Mouse (Mus musculus) ES-Bruce4 (cell line): ENCODE measurements at regions not wholly inside any gene's neighbourhood (a gene's known extent, or its start where the extent isn't known, plus 50 kb on each side); places are given as distances from the start of the nearest gene placed in this dataset.

Experiments
- H3K27ac ChIP-seq: 2 replicates; pipeline ENCODE4 v1.5.1; 2012; ENCODE audit warnings: low read length, inconsistent platforms; ENCODE audit not compliant: insufficient read depth
- H3K27me3 ChIP-seq: 2 replicates; pipeline ENCODE4 v1.6.1; 2012; ENCODE audit warnings: mild to moderate bottlenecking, low read length, inconsistent platforms; ENCODE audit not compliant: control insufficient read depth, poor library complexity, insufficient read depth, severe bottlenecking
- H3K36me3 ChIP-seq: 2 replicates; pipeline ENCODE4 v1.6.1; 2012; ENCODE audit warnings: inconsistent platforms, mild to moderate bottlenecking, low read length, moderate library complexity; ENCODE audit not compliant: control insufficient read depth, poor library complexity, insufficient read depth, severe bottlenecking
- H3K4me1 ChIP-seq: one replicate; pipeline ENCODE4 v1.8.1; 2011; ENCODE audit warnings: low read length; ENCODE audit not compliant: control insufficient read depth, insufficient read depth
- H3K4me3 ChIP-seq: 2 replicates; pipeline ENCODE4 v1.5.1; 2011; ENCODE audit warnings: low read depth, mild to moderate bottlenecking, low read length
- H3K9ac ChIP-seq: 2 replicates; pipeline ENCODE4 v1.6.1; 2012; ENCODE audit warnings: low read depth, mild to moderate bottlenecking, inconsistent platforms; ENCODE audit not compliant: poor library complexity, severe bottlenecking
- H3K9me3 ChIP-seq: replicated peaks from 2 replicates; pipeline ENCODE4 v1.6.1; 2012; ENCODE audit warnings: mild to moderate bottlenecking, low read length, inconsistent platforms; ENCODE audit not compliant: control insufficient read depth, poor library complexity, insufficient read depth, severe bottlenecking
- CTCF ChIP-seq: IDR thresholded peaks from one replicate; pipeline ENCODE4 v1.8.1; 2011; ENCODE audit warnings: low read depth, low read length
- EP300 ChIP-seq: IDR thresholded peaks from 2 replicates; pipeline ENCODE4 v1.6.1; 2011; ENCODE audit warnings: low read depth, low read length; ENCODE audit not compliant: insufficient read depth
- POLR2A ChIP-seq: IDR thresholded peaks from one replicate; pipeline ENCODE4 v1.8.1; 2011; ENCODE audit warnings: low read length; ENCODE audit not compliant: insufficient read depth

- Histone ChIP-seq H3K9me3 (peaks cover 1% of the 10 kb centered on the region; the same call in 1 of the 2 replicates), H3K4me1 (peaks cover 2% of the 10 kb centered on the region), H3K27ac (no peak overlapping the region), H3K36me3 (no peaks in the 10 kb centered on the region), H3K27me3 (no peaks in the 10 kb centered on the region), H3K9ac (no peak overlapping the region), H3K4me3 (no peak overlapping the region)
- TF ChIP-seq CTCF (no peak), POLR2A (no peak), EP300 (no peak)
Measured at GRCm38 (mm10) chr2:9650082-9650481, 231.0 kb upstream of the 4930412O13Rik start.

- no peaks in the 10 kb centered on the region for H3K9me3 ChIP-seq
- TF ChIP-seq CTCF = no peak
- no peak for TF ChIP-seq EP300
- TF ChIP-seq POLR2A = no peak
- H3K36me3 ChIP-seq = no peaks in the 10 kb centered on the region
- no peaks in the 10 kb centered on the region for H3K27me3 ChIP-seq
- no peak overlapping the region for H3K9ac ChIP-seq
- H3K4me1 ChIP-seq = no peaks in the 10 kb centered on the region
- H3K4me3 ChIP-seq = no peak overlapping the region
- no peak overlapping the region for H3K27ac ChIP-seq
Measured at GRCm38 (mm10) chr2:9658880-9659279, 222.2 kb upstream of the 4930412O13Rik start.

GRCm38 (mm10) chr2:9669621-9670020, 211.4 kb upstream of the 4930412O13Rik start:
- TF ChIP-seq EP300 (no peak), POLR2A (no peak), CTCF (no peak)
- no peak overlapping the region for H3K27ac ChIP-seq
- H3K9me3 ChIP-seq = no peaks in the 10 kb centered on the region; the same call in 1 of the 2 replicates
- H3K4me1 ChIP-seq = no peaks in the 10 kb centered on the region
- no peaks in the 10 kb centered on the region for H3K27me3 ChIP-seq
- H3K9ac ChIP-seq = no peak overlapping the region
- no peaks in the 10 kb centered on the region for H3K36me3 ChIP-seq
- no peak overlapping the region for H3K4me3 ChIP-seq

GRCm38 (mm10) chr2:9681691-9682152, 199.3 kb upstream of the 4930412O13Rik start:
- Histone ChIP-seq H3K4me3 (no peak overlapping the region), H3K27ac (no peak overlapping the region), H3K4me1 (no peaks in the 10 kb centered on the region), H3K9me3 (no peaks in the 10 kb centered on the region), H3K27me3 (no peaks in the 10 kb centered on the region), H3K9ac (no peak overlapping the region), H3K36me3 (no peaks in the 10 kb centered on the region)
- TF ChIP-seq EP300 (no peak), CTCF (no peak), POLR2A (no peak)

GRCm38 (mm10) chr2:9683673-9684210, 197.3 kb upstream of the 4930412O13Rik start:
- no peak for TF ChIP-seq POLR2A
- no peak for TF ChIP-seq CTCF
- no peak for TF ChIP-seq EP300
- Histone ChIP-seq H3K27ac (no peak overlapping the region), H3K4me1 (no peaks in the 10 kb centered on the region), H3K9ac (no peak overlapping the region), H3K27me3 (no peaks in the 10 kb centered on the region), H3K9me3 (no peaks in the 10 kb centered on the region), H3K36me3 (no peaks in the 10 kb centered on the region), H3K4me3 (no peak overlapping the region)

GRCm38 (mm10) chr2:9688176-9688575, 192.9 kb upstream of the 4930412O13Rik start:
- H3K36me3 ChIP-seq = no peaks in the 10 kb centered on the region
- no peaks in the 10 kb centered on the region for H3K27me3 ChIP-seq
- H3K9me3 ChIP-seq = no peaks in the 10 kb centered on the region
- no peak overlapping the region for H3K4me3 ChIP-seq
- no peaks in the 10 kb centered on the region for H3K4me1 ChIP-seq
- TF ChIP-seq EP300 (no peak), CTCF (no peak)
- no peak overlapping the region for H3K27ac ChIP-seq
- H3K9ac ChIP-seq = no peak overlapping the region
